Mouse (Mus musculus) liver, adult 2 months (tissue): Measurements from ENCODE around the gene Bst2.

Experiments
- CTCF ChIP-seq: fragments of 200-500 bp; IDR thresholded peaks from 2 replicates; pipeline ENCODE4 v1.5.1; 2011; ENCODE audit warnings: low read depth, low read length, control low read depth
- POLR2A ChIP-seq: fragments of 200-500 bp; IDR thresholded peaks from 2 replicates; pipeline ENCODE4 v1.6.1; 2011; ENCODE audit warnings: low read length, control low read depth; ENCODE audit not compliant: insufficient read depth; ENCODE audit errors: extremely low read depth

DNA sequence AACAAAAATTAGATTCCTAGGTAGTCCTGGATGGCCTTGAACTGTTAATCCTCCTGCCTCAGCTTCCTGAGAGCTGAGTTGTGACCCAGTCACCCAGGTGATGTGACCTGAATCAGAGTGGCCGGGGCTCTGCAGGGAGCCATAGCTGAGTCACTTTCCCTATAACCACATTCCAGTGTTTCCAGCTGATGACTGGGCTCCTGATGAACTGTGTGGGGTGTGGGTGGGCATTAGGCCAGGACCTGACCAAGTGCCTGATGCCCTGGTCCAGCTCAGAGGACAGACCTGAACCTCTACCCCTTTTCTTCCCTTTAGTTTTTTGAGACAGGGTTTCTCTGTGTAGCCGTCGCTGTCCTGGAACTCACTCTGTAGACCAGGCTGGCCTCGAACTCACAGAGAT is 31.9 kb downstream of the Bst2 start:
- TF ChIP-seq POLR2A (no peak), CTCF (no peak)
